Mouse (Mus musculus) heart, embryonic 16.5 days (tissue): ENCODE measurements around the gene Krtap1-5. TPM values are rescaled to one million over a fixed set of nuclear protein-coding genes. Genes with fewer than 3 reads are reported as not detected.

ENCODE experiments used
- ATAC-seq: fragments of 200-750 bp; cut with Nextera tagmentation; replicated peaks from 2 replicates; pipeline ENCODE4 v1.8.0; 2017; ENCODE audit warnings: moderate number of reproducible peaks; ENCODE audit not compliant: insufficient read depth, low FRiP score; ENCODE audit errors: extremely low read depth
- H3K27ac ChIP-seq: fragments of 300-500 bp; sonication (generic); 2 replicates; pipeline ENCODE4 v1.5.1; 2014; ENCODE audit warnings: mild to moderate bottlenecking, low read length, control low read depth, moderate library complexity
- H3K27me3 ChIP-seq: fragments of 300-500 bp; sonication (generic); 2 replicates; pipeline ENCODE4 v1.6.1; 2014; ENCODE audit warnings: low read length, mixed read lengths; ENCODE audit not compliant: control insufficient read depth, insufficient read depth
- H3K36me3 ChIP-seq: fragments of 300-500 bp; sonication (generic); 2 replicates; pipeline ENCODE4 v1.6.1; 2014; ENCODE audit not compliant: control insufficient read depth, insufficient read depth
- H3K4me1 ChIP-seq: fragments of 300-500 bp; sonication (generic); 2 replicates; pipeline ENCODE4 v1.6.1; 2014; ENCODE audit warnings: low read length, mixed read lengths; ENCODE audit not compliant: control insufficient read depth, insufficient read depth
- H3K4me2 ChIP-seq: fragments of 300-500 bp; sonication (generic); 2 replicates; pipeline ENCODE4 v1.6.1; 2014; ENCODE audit warnings: low read depth, mild to moderate bottlenecking, control low read depth, low read length
- H3K4me3 ChIP-seq: fragments of 300-500 bp; sonication (generic); 2 replicates; pipeline ENCODE4 v1.5.1; 2014; ENCODE audit warnings: mild to moderate bottlenecking, control low read depth, low read length
- H3K9ac ChIP-seq: fragments of 300-500 bp; sonication (generic); 2 replicates; pipeline ENCODE4 v1.6.1; 2014; ENCODE audit warnings: low read length, control low read depth
- H3K9me3 ChIP-seq: fragments of 300-500 bp; sonication (generic); replicated peaks from 2 replicates; pipeline ENCODE4 v1.6.1; 2016; ENCODE audit warnings: low read length; ENCODE audit not compliant: control insufficient read depth
- WGBS: fragments of 180-500 bp; shearing (Covaris S2); extraction: QIAGEN DNeasy Blood & Tissue Kit; methylation state at CpG from one replicate; pipeline ENCODE4 v1.1.7; 2014; 5-methylcytosine and 5-hydroxymethylcytosine counted together
- polyA plus RNA-seq: library from polyadenylated mRNA; unstranded; fragments of >200 nt; fragmentation: Nextera tagmentation; extraction: Ambion mirVana; gene quantifications from 2 replicates; pipeline ENCODE4 v1.2.1, GENCODE M21; 2015

The Krtap1-5 gene
- polyA plus RNA-seq, 1 experiment from 2014 or later, result not detected

- no peak overlapping the region for H3K4me2 ChIP-seq
- ATAC-seq, result no peak
- H3K4me3 ChIP-seq, result no peak overlapping the region
- H3K27me3 ChIP-seq, result no peaks in the 10 kb centered on the region
- no peaks in the 10 kb centered on the region for H3K9me3 ChIP-seq
- H3K9ac ChIP-seq, result no peak overlapping the region
- H3K36me3 ChIP-seq, result no peaks in the 10 kb centered on the region
- WGBS, result 70% methylated on average over 7 of the region's 7 CpGs
- no peaks in the 10 kb centered on the region for H3K4me1 ChIP-seq
- H3K27ac ChIP-seq, result no peak overlapping the region
Measured at GRCm38 (mm10) chr11:99585096-99585495, 4.3 kb upstream of the Krtap1-5 start.

- Histone ChIP-seq H3K27me3 (no peaks in the 10 kb centered on the region), H3K27ac (no peak within 1 kb of the TSS), H3K9me3 (no peaks in the 10 kb centered on the region), H3K4me1 (no peaks in the 10 kb centered on the region), H3K4me3 (no peak within 1 kb of the TSS), H3K4me2 (no peak within 1 kb of the TSS), H3K36me3 (no peaks in the 10 kb centered on the region), H3K9ac (no peak within 1 kb of the TSS)
- no peak for ATAC-seq
- WGBS, result 71% methylated on average over 5 of the region's 5 CpGs
Measured at GRCm38 (mm10) chr11:99583245-99583704, 2.5 kb upstream of the Krtap1-5 start, which contains the start of gene Krtap1-4. TSS of gene Krtap1-4 (minus strand) at chr11:99583654.

DNA sequence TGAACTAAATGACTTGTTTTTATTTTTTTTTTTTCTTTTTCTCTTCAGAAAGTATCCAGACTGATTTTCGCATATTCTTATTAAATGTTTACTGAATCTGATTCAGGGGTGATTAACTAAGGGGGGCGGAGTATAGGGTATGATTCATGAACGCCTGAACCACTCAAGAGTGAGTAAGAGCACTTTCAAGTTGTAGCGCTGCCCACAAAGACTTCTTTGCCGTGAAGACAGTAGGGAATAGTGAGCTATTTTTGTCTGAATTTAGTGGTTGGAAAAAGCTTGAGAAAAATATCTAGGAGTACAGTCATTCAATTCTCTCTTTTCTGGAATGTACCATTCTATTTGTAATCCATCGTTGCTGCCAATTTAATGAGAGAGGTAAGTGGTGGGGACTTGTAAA, 748 bp upstream of the Krtap1-5 start:
- Histone ChIP-seq H3K9ac (no peak overlapping the region), H3K9me3 (no peaks in the 10 kb centered on the region), H3K27ac (no peak overlapping the region), H3K4me3 (no peak overlapping the region), H3K4me2 (no peak overlapping the region), H3K36me3 (no peaks in the 10 kb centered on the region), H3K4me1 (no peaks in the 10 kb centered on the region), H3K27me3 (no peaks in the 10 kb centered on the region)
- WGBS, result 69% methylated on average over 6 of the region's 6 CpGs
- ATAC-seq, result no peak

DNA sequence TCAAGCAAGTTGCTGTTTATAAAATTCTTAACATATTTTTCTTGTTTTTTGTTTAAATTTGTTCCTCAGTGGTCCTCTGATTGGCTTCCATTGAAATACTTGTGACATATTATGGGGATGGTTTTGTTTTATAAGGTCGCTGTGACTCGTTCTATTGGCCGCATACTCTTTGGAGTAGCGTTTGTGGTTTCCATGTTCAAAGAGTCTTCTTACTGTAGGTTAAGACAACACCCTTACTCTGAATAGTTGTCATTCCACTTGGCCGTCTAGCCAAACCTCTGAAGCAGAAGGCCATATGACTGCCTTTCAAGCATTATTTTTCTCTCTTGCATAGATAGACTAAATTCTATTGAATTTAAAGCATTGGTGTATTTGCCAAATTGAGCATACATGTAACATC, 235 bp upstream of the Krtap1-5 start:
- Histone ChIP-seq H3K9ac (no peak overlapping the region), H3K4me3 (no peak overlapping the region), H3K36me3 (no peaks in the 10 kb centered on the region), H3K4me2 (no peak overlapping the region), H3K27me3 (no peaks in the 10 kb centered on the region), H3K4me1 (no peaks in the 10 kb centered on the region), H3K9me3 (no peaks in the 10 kb centered on the region), H3K27ac (no peak overlapping the region)
- WGBS, result 85% methylated on average over 5 of the region's 5 CpGs
- ATAC-seq, result no peak

DNA sequence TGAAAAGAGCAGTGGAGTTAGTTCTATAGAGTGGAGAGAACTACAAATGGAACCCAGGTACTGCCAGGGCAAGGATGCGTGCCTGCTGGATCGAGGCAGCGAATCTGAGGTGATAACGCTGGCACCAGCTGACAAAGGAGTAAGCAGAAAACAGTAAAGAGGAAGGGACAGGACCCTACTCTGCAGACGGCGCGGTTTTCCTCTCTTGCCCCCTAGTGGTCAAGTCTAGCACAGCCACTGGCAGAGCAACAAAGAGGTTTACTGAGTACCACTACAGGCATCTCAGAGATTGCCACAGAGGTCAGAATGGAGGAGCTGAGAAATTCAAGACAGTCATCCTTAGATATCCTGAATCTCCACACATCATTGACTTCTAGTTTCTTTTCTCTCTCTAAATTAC, 6.7 kb downstream of the Krtap1-5 start:
- Histone ChIP-seq H3K4me3 (no peak overlapping the region), H3K27me3 (no peaks in the 10 kb centered on the region), H3K36me3 (no peaks in the 10 kb centered on the region), H3K9ac (no peak overlapping the region), H3K4me2 (peak overlapping the region; percentile 44), H3K4me1 (no peaks in the 10 kb centered on the region), H3K9me3 (no peaks in the 10 kb centered on the region), H3K27ac (no peak overlapping the region)
- WGBS, result 3% methylated on average over 7 of the region's 7 CpGs
- no peak for ATAC-seq

DNA sequence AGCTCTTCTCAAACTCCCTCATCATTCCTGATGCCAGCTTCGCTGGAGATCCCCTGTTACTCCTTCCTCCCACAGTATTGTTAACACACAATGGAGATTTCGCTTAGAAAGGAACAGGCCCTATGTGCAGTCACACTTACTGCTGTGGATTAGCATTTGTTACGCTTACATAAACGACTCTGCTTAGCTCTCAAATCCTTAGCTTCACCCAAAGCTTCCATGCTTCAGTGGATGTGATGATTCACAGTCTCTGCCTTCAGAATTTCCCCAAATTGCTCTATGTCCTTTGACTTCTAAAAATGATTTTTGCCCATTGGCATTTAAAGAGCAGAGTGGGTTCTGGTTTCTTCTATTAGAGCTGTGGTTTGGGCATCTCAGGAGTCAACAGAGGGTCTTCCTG, 7.7 kb downstream of the Krtap1-5 start:
- no peak overlapping the region for H3K9ac ChIP-seq
- H3K9me3 ChIP-seq, result no peaks in the 10 kb centered on the region
- H3K4me3 ChIP-seq, result no peak overlapping the region
- no peaks in the 10 kb centered on the region for H3K36me3 ChIP-seq
- WGBS, result 59% methylated on average over 4 of the region's 4 CpGs
- no peaks in the 10 kb centered on the region for H3K27me3 ChIP-seq
- H3K4me1 ChIP-seq, result no peaks in the 10 kb centered on the region
- H3K27ac ChIP-seq, result no peak overlapping the region
- H3K4me2 ChIP-seq, result no peak overlapping the region
- ATAC-seq, result no peak

- 86% methylated on average over 7 of the region's 7 CpGs for WGBS
- Histone ChIP-seq H3K27ac (no peak within 1 kb of the TSS), H3K27me3 (no peaks in the 10 kb centered on the region), H3K4me2 (no peak within 1 kb of the TSS), H3K9ac (no peak within 1 kb of the TSS), H3K36me3 (no peaks in the 10 kb centered on the region), H3K4me3 (no peak within 1 kb of the TSS), H3K4me1 (no peaks in the 10 kb centered on the region), H3K9me3 (no peaks in the 10 kb centered on the region)
- ATAC-seq, result no peak
Measured at GRCm38 (mm10) chr11:99566530-99566929, 14.3 kb downstream of the Krtap1-5 start, which contains the start of gene Krtap3-1. TSS of gene Krtap3-1 (minus strand) at chr11:99566630.

DNA sequence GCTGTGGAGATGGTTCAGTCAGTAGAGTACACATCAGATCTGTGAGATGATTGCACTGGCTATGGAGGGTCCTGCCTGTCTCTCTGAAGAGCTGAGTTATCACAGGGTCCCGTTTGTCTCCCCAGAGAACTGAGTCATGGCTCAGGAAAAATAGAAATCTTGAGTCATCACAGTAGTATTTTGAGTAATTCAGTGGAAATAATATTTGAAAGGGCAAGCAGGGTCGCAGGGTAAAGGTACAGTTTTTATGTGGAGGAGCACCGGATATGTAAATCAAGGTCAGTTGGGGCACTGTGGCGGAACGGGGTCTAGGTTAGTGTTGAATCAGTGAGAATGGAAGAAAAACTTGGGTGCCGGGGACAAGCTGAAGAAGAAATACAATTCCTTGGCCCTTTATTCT, 18.2 kb downstream of the Krtap1-5 start:
- 77% methylated on average over 6 of the region's 6 CpGs for WGBS

GRCm38 (mm10) chr11:99559366-99559765, 21.4 kb downstream of the Krtap1-5 start, which contains the start of gene Gm11939:
TSS of gene Gm11939 (minus strand) at chr11:99559466.
- H3K27me3 ChIP-seq, result no peaks in the 10 kb centered on the region
- no peaks in the 10 kb centered on the region for H3K36me3 ChIP-seq
- 84% methylated on average over 9 of the region's 9 CpGs for WGBS
- no peak within 1 kb of the TSS for H3K9ac ChIP-seq
- H3K4me1 ChIP-seq, result no peaks in the 10 kb centered on the region; the same call in 1 of the 2 replicates
- no peak for ATAC-seq
- H3K4me2 ChIP-seq, result no peak within 1 kb of the TSS
- no peak within 1 kb of the TSS for H3K27ac ChIP-seq
- no peak within 1 kb of the TSS for H3K4me3 ChIP-seq
- no peaks in the 10 kb centered on the region for H3K9me3 ChIP-seq

More for the DNA sequence above, 18.2 kb downstream of the Krtap1-5 start:
- Histone ChIP-seq H3K4me1 (no peaks in the 10 kb centered on the region; the same call in 1 of the 2 replicates), H3K36me3 (no peaks in the 10 kb centered on the region), H3K4me2 (no peak overlapping the region), H3K9ac (no peak overlapping the region), H3K27me3 (no peaks in the 10 kb centered on the region), H3K27ac (no peak overlapping the region), H3K4me3 (no peak overlapping the region), H3K9me3 (no peaks in the 10 kb centered on the region)
- no peak for ATAC-seq
